Mouse (Mus musculus) cortical plate, adult 2 months (tissue): ENCODE measurements at regions not wholly inside any gene's neighbourhood (a gene's known extent, or its start where the extent isn't known, plus 50 kb on each side); places are given as distances from the start of the nearest gene placed in this dataset.

ENCODE experiments used
- CTCF ChIP-seq: fragments of 200-500 bp; IDR thresholded peaks from 2 replicates; pipeline ENCODE4 v1.5.1; 2011; ENCODE audit warnings: mild to moderate bottlenecking, control low read depth, low read length; ENCODE audit not compliant: insufficient read depth; ENCODE audit errors: extremely low read depth
- POLR2A ChIP-seq: fragments of 200-500 bp; IDR thresholded peaks from 2 replicates; pipeline ENCODE4 v1.6.1; 2011; ENCODE audit warnings: mild to moderate bottlenecking, low read length, control low read depth; ENCODE audit not compliant: insufficient read depth; ENCODE audit errors: extremely low read depth

DNA sequence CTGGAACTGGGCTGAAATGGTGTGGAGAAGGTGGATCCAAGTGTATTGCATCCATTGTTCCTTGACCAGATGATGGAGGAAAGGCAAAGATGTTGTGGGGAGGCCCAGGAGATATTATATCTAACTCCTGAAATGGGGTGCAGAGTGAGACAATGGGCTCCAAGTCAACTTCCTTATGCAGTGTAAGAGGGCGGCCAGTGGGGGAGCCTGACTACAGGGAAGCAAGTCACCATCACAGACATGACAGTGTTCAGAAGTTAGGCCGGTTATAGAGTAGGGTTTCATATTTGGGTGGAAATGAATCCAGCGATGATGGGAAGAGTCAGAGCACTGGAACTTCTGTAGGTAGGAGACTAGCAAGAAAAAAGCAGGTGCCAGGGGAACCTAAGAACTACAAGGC is 167.3 kb upstream of the Tas2r119 start:
- no peak for TF ChIP-seq POLR2A
- no peak for TF ChIP-seq CTCF
